Comparison of ENCODE assay signal across 9 mouse cellular contexts in genomic region chr6:92941281-92941731, GRCm38 (mm10). TPM values are rescaled to one million over a fixed set of nuclear protein-coding genes. Genes with fewer than 3 reads are reported as not detected.
A peak's percentile ranks its signal among the peaks of the same experiment; 100 is the strongest.
DNase-seq lines count a peak whose midpoint lies in the region; ATAC-seq and TF ChIP-seq lines count a peak whose summit lies in the region.
"Had no signal": no experiment of that assay in that cellular context is flagged by ENCODE, and none has a peak within 500 bp of the region (broad histone marks: within the 10 kb centered on the region; RNA-seq: fewer than 3 reads in every experiment).

No protein-coding gene starts in this region.

- 1% methylated on average over 21 of the region's 21 CpGs for WGBS in forebrain, postnatal 0 days
- 2% methylated on average over 21 of the region's 21 CpGs for WGBS in liver, embryonic 12.5 days (ENCODE audit: insufficient replicate concordance)

- H3K4me1 ChIP-seq in forebrain, postnatal 0 days (ENCODE audit: insufficient read depth): peaks cover 16% of the 10 kb centered on the region; the same call in 1 of the 2 replicates
- 0 out of 2 replicates have a peak, but pooled peaks cover 4% of the 10 kb centered on the region for H3K4me1 ChIP-seq in liver, embryonic 12.5 days

- intact Hi-C loops in heart, postnatal 10 days (cut with DNase I): loop anchor here (1.0 to 5.0 kb wide), 5 partner anchors 35 to 601 kb away; no protein-coding TSS in a partner anchor

- H3K27me3 ChIP-seq in forebrain, postnatal 0 days (ENCODE audit: insufficient read depth, low read length): peaks cover 44% of the 10 kb centered on the region
- H3K27me3 ChIP-seq in liver, embryonic 12.5 days (replicated peaks): peaks cover 70% of the 10 kb centered on the region

- peak; percentile 83 for DNase-seq in ES-CJ7 (ENCODE audit: low read depth, low spot score)
- peak; percentile 7 for DNase-seq in cerebellum, adult 8-10 months
- peak; percentile 55 for DNase-seq in forebrain, postnatal 0 days
- DNase-seq in heart, postnatal 10 days: peak; percentile 94 to 95
- peak; percentile 93 to 96 for DNase-seq in kidney, postnatal 4 days
- DNase-seq in neural tube, embryonic 10.5 days (ENCODE audit: extremely low spot score, low spot score): peak; percentile 75
- peak; percentile 4 to 12 for DNase-seq in thymus, postnatal 10 days (ENCODE audit: low spot score in 2 of 2)

- TF ChIP-seq CTCF in forebrain, postnatal 0 days (IDR thresholded peaks at IDR 0.05; ENCODE audit: low read depth): peak; percentile 43

- no peak overlapping the region for H3K27ac ChIP-seq in forebrain, postnatal 0 days (ENCODE audit: low read depth, low read length)
- no peak overlapping the region for H3K27ac ChIP-seq in liver, embryonic 12.5 days

- peak overlapping the region; percentile 93 for H3K4me2 ChIP-seq in forebrain, postnatal 0 days (ENCODE audit: low read depth)
- peak overlapping the region; percentile 62 for H3K4me2 ChIP-seq in liver, embryonic 12.5 days

- ATAC-seq in forebrain, postnatal 0 days: peak; percentile 82
- ATAC-seq in liver, embryonic 12.5 days: peak; percentile 73

- H3K9ac ChIP-seq in forebrain, postnatal 0 days: 0 out of 2 replicates have a peak overlapping the region, but pooled peaks have one; percentile 22
- no peak overlapping the region for H3K9ac ChIP-seq in liver, embryonic 12.5 days

- peak overlapping the region; percentile 52 for H3K4me3 ChIP-seq in forebrain, postnatal 0 days (ENCODE audit: low read depth, low read length)
- peak overlapping the region; percentile 52 for H3K4me3 ChIP-seq in liver, embryonic 12.5 days

- no peaks in the 10 kb centered on the region for H3K9me3 ChIP-seq in forebrain, postnatal 0 days (ENCODE audit: low read length)
- no peaks in the 10 kb centered on the region for H3K9me3 ChIP-seq in liver, embryonic 12.5 days (replicated peaks)

- no peaks in the 10 kb centered on the region for H3K36me3 ChIP-seq in forebrain, postnatal 0 days (ENCODE audit: insufficient read depth)
- no peaks in the 10 kb centered on the region for H3K36me3 ChIP-seq in liver, embryonic 12.5 days

RNA-seq across cellular contexts. Expression of gene Adamts9, which starts 2.0 kb away (rescaled TPM):
- total RNA-seq in forebrain, postnatal 0 days (2014; rRNA removed): 6.0 and 7.3 TPM in 2 replicates
- 0.43 and 0.62 TPM in 2 replicates for polyA plus RNA-seq in forebrain, postnatal 0 days (2015; fragmentation: Nextera tagmentation; extraction: Ambion mirVana)
- total RNA-seq in heart, postnatal 10 days (2021): 10 to 100 TPM; 42.7 to 49.2 TPM
- 2.0 and 2.3 TPM in 2 replicates for polyA plus RNA-seq in liver, embryonic 12.5 days (2016; fragmentation: Nextera tagmentation; extraction: Ambion mirVana)
- total RNA-seq: MEL had no signal

Comparison
In these comparisons a context has a peak if more than half of its experiments do, and no peak if none do; other contexts are left out.
1. DNase-seq: peak in every context shown above with its lines; median percentile 94 in heart, postnatal 10 days; 94 in kidney, postnatal 4 days; 83 in ES-CJ7; 75 in neural tube, embryonic 10.5 days; 55 in forebrain, postnatal 0 days; 8 in thymus, postnatal 10 days; 7 in cerebellum, adult 8-10 months.